Mouse (Mus musculus): Measurements from ENCODE around the gene Ahctf1.

GRCm38 (mm10) chr1:179712658-179713057 lies 90.8 kb downstream of the Ahctf1 start:
- no peak for TF ChIP-seq E2F4 (IDR thresholded peaks at IDR 0.05; ENCODE audit: insufficient replicate concordance, low read depth, low read length)
- no peak for TF ChIP-seq KAT2A (IDR thresholded peaks at IDR 0.05; ENCODE audit: insufficient replicate concordance, low read length)
- TF ChIP-seq POLR2A (IDR thresholded peaks at IDR 0.05; ENCODE audit: low read depth, low read length): no peak
- no peak for TF ChIP-seq CTCF (conservative IDR thresholded peaks at IDR 0.05 in 1 of 2, IDR thresholded peaks at IDR 0.05 in 1 of 2; ENCODE audit: low read depth in 2 of 2, low read length in 2 of 2)
- TF ChIP-seq GABPA (IDR thresholded peaks at IDR 0.05; ENCODE audit: insufficient replicate concordance, low read depth, low read length): no peak
- TF ChIP-seq USF2 (conservative IDR thresholded peaks at IDR 0.05; ENCODE audit: low read depth, low read length): no peak
- TF ChIP-seq JUND (conservative IDR thresholded peaks at IDR 0.05; ENCODE audit: low read depth, low read length): no peak
- TF ChIP-seq NELFE (IDR thresholded peaks at IDR 0.05; ENCODE audit: low read depth, low read length): no peak
- no peak for TF ChIP-seq EP300 (IDR thresholded peaks at IDR 0.05; ENCODE audit: low read length)
- no peak for TF ChIP-seq TCF12 (IDR thresholded peaks at IDR 0.05; ENCODE audit: low read depth, low read length)
- TF ChIP-seq HCFC1 (IDR thresholded peaks at IDR 0.05; ENCODE audit: low read depth, low read length): no peak
- TF ChIP-seq USF1 (IDR thresholded peaks at IDR 0.05; ENCODE audit: low read depth, low read length): no peak
- no peak for TF ChIP-seq PAX5 (IDR thresholded peaks at IDR 0.05; ENCODE audit: low read length)
- TF ChIP-seq CHD2 (IDR thresholded peaks at IDR 0.05; ENCODE audit: low read length): no peak
